Mouse (Mus musculus): ENCODE results near the gene Cbx5. TPM values are rescaled to one million over a fixed set of nuclear protein-coding genes. Genes with fewer than 3 reads are reported as not detected.

The Cbx5 gene
- 23.3 and 31.5 TPM in 2 replicates for polyA plus RNA-seq (2015; fragmentation: Nextera tagmentation; extraction: Ambion mirVana)

DNA sequence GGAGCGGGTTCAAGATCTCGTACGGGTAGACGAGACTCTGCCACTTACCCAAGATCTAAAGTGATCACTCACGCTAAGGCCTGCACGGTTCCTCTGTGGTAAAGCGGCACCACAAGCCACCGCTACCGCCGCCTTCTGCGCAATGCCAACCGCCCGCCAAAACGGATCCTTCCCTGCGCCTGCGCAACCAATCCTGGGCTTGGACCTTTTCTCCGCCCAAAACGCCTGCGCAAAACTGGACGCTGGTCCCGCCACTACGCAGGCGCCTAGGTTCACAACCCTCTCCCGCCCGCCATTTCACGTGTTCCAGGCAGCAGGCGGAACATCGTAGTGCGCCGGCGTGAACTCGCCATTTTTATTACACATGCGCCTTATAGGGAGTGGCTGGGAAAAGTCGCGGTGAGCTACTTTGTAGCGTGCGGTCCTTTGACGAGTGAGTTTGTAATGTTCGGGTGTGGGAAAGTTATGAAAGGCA, at the start of gene Cbx5:
Cbx5 (minus strand) TSS at position 132 of the 475 bp plus-strand sequence.

DNA sequence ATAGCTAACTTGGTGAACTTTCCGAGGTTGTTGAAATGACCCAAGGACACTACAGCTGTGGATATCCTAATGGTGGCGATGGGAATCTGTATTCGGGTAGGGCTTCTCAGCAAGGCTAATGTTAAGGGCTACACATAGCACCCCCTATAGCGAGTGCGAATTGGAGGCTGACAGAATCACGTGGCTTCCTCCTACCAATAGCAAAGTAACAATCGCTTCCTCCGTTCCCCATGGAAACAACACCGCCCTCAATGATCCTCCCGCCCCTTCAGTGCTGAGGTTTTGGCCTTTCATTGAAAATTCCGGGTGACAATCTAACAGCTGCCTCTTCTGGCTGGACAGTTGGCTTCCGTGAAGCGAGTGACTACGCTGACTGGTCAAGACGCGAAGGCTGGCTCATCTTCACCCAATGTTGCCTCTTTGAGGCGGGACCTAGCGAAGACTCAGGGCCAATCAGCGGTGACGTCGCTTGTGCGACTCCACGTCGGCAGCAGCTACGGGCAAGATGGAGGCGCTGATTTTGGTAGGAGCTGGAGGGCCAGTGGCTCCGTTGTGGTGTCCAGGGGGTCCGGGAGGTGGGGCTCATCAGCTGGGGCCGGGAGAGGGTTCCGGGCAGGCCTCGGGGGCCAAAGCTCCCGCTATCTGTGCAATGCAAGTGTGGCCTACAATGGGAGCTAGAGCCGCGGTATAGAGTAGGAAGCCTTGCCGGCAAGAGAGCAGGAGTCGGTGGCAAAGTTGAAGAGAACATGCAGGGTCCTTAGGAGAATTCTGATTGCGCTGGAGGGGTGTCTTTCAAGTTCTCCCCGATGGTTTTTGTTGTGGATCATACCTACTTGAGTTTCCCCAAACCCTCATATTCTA, 33.0 kb upstream of the Cbx5 start, which contains the start of gene Copz1:
Copz1 (plus strand) TSS at position 296 of the 861 bp plus-strand sequence.

DNA sequence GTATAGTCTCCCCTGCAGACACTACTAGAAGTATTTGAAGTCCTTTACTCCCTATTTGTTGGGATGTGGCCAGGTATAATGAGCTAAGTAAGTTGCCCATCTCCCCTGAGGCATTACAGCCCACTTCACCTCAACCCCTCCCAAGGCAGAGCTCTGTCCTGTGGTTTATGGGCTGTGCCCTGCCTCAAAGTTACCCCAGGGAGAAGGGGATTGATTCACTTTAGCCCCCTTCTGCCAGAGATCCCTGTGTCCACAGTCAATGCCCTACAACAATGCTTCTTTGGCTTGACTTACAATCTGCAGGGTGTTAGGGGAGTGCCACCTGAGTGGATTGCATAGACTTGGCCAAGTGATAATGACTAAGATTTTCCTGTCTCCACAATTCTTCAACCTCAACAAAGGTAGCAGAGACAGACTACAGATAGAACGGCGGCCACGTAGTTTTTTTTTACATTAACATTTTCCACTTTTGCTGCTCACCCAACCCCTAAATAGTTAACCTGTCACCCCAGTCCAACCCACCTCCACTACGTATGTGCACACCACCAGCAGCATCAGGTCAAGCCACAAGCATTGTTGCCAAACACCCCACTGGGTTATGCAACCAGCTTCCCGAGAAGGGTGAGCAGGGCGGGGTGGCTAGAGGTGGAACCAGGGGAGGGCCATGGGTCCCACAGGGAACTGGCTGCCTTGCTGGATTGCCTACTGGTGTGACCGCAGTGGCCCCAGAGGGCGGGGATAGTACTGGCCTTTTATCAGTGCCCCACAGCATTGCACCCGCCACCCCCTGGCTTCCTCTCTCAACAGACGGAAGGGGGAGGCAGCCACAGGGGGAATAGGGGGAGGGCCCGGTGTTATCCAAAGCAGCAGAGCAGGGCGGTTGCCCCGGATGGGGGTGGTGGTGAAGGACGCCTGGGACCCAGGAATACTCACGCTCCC, 18.4 kb upstream of the Cbx5 start, which contains the start of gene Nfe2:
Nfe2 (minus strand) TSS at position 614 of the 939 bp plus-strand sequence.

GRCm38 (mm10) chr15:103240160-103241028, 778 bp upstream of the Cbx5 start, which contains the start of gene Hnrnpa1:
Gene Hnrnpa1 (plus strand): TSS chr15:103240432.

DNA sequence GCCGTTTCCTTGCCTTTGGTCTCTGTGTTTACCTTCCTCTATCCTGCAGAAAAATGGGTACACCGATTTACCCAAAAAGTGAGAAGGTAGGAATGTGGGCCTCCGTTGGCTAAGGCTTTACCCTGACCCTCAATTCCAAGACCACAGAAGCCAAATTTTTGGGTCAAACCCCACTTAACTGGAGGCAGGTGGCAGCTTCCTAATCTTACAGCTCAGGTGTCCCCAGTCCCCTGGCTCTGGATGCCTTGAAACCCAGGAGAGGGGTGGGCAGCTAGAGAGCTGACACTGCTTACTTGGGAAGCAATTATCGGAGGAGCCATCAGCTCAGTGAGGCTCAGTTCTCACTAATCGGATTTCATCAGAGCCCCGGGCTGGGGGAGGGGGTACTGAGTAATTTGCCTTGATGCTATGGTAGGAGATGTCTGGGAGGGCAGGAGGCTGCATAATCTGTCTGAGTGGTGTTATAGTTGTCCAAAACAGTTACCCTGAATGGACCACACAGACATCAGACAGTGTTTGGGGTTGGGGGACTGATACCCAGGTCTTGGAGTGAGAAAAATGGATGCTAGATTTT, 72.5 kb downstream of the Cbx5 start, which contains the start of gene Smug1:
Smug1 (minus strand) TSS at position 51 of the 574 bp plus-strand sequence.

MicroRNAs encoded within 50 kb of the gene (microRNA counts, 519-probe panel; counts per million panel counts)
- microRNA mmu-miR-148b: 3,714 counts per million, percentile 65 among the panel's probes with 10 or more counts

Small RNA genes lying within 50 kb of the gene (microRNA-seq; reads per million reads assigned to microRNA genes)
- gene Mir148b: 327 reads per million, percentile 61 among the genes with 10 or more reads in this experiment

Other genes starting within 250 kb of the Cbx5 start
- 0.45 and 0.48 TPM in 2 replicates for gene Hoxc8, start 249.2 kb downstream of the Cbx5 start, polyA plus RNA-seq (2015; fragmentation: Nextera tagmentation; extraction: Ambion mirVana)
- 0.31 and 0.57 TPM in 2 replicates for gene Hoxc6, start 241.6 kb downstream of the Cbx5 start, polyA plus RNA-seq (2015; fragmentation: Nextera tagmentation; extraction: Ambion mirVana)
- 0.18 and 0.43 TPM in 2 replicates for gene Hoxc4, start 220.9 kb downstream of the Cbx5 start, polyA plus RNA-seq (2015; fragmentation: Nextera tagmentation; extraction: Ambion mirVana)
- gene Smug1, start 72.7 kb downstream of the Cbx5 start, polyA plus RNA-seq (2015; fragmentation: Nextera tagmentation; extraction: Ambion mirVana): 9.7 and 10.7 TPM in 2 replicates
- 287 and 297 TPM in 2 replicates for gene Hnrnpa1, start 616 bp upstream of the Cbx5 start, polyA plus RNA-seq (2015; fragmentation: Nextera tagmentation; extraction: Ambion mirVana)
- 0.59 and 4.1 TPM in 2 replicates for gene Nfe2, start 18.6 kb upstream of the Cbx5 start, polyA plus RNA-seq (2015; fragmentation: Nextera tagmentation; extraction: Ambion mirVana)
- gene Copz1, start 32.9 kb upstream of the Cbx5 start, polyA plus RNA-seq (2015; fragmentation: Nextera tagmentation; extraction: Ambion mirVana): 127 and 132 TPM in 2 replicates
- 0.17 and 3.8 TPM in 2 replicates for gene Gpr84, start 70.8 kb upstream of the Cbx5 start, polyA plus RNA-seq (2015; fragmentation: Nextera tagmentation; extraction: Ambion mirVana)
- gene Zfp385a, start 100.3 kb upstream of the Cbx5 start, polyA plus RNA-seq (2015; fragmentation: Nextera tagmentation; extraction: Ambion mirVana): 9.3 and 10.8 TPM in 2 replicates
- 396 and 458 TPM in 2 replicates for gene Itga5, start 126.9 kb upstream of the Cbx5 start, polyA plus RNA-seq (2015; fragmentation: Nextera tagmentation; extraction: Ambion mirVana)
- gene Gtsf1, start 190.7 kb upstream of the Cbx5 start, polyA plus RNA-seq (2015; fragmentation: Nextera tagmentation; extraction: Ambion mirVana): not detected in 2 replicates
- gene Gtsf2, start 208.7 kb upstream of the Cbx5 start, polyA plus RNA-seq (2015; fragmentation: Nextera tagmentation; extraction: Ambion mirVana): not detected in 2 replicates
- gene Nckap1l, start 214.0 kb upstream of the Cbx5 start, polyA plus RNA-seq (2015; fragmentation: Nextera tagmentation; extraction: Ambion mirVana): 3.0 and 6.7 TPM in 2 replicates

Measured in urinary bladder, postnatal 0 days (tissue).